Mouse (Mus musculus) CH12.LX (cell line): ENCODE measurements around the gene Trap1. TPM values are rescaled to one million over a fixed set of nuclear protein-coding genes. Genes with fewer than 3 reads are reported as not detected.

Experiments used
- DNase-seq: peaks from one replicate; pipeline ENCODE4 v3.0.0-alpha.2; 2013; ENCODE audit errors: extremely low read depth
- H3K27ac ChIP-seq: 2 replicates; pipeline ENCODE4 v1.5.1; 2012; ENCODE audit warnings: low read depth, mild to moderate bottlenecking, control low read depth, moderate library complexity; ENCODE audit not compliant: insufficient read depth
- H3K27me3 ChIP-seq: replicated peaks from 2 replicates; pipeline ENCODE3; 2012; ENCODE audit warnings: inconsistent platforms
- H3K36me3 ChIP-seq, 2 experiments: replicated peaks in 1 of 2; 2 replicates each; pipeline versions ENCODE3 to v1.6.1; 2012; ENCODE audit warnings: inconsistent platforms in 1 of 2, low read length in 1 of 2, mild to moderate bottlenecking in 1 of 2, mixed read lengths in 1 of 2, moderate library complexity in 1 of 2; ENCODE audit not compliant: control insufficient read depth in 1 of 2, insufficient read depth in 1 of 2
- H3K4me1 ChIP-seq, 2 experiments: 2 replicates each; pipeline ENCODE4 v1.6.1; 2012; ENCODE audit warnings: inconsistent platforms in 1 of 2, moderate library complexity in 1 of 2; ENCODE audit not compliant: insufficient read depth in 2 of 2, control insufficient read depth in 1 of 2
- H3K4me2 ChIP-seq: 2 replicates; pipeline ENCODE4 v1.6.1; 2012; ENCODE audit warnings: low read depth, mild to moderate bottlenecking, control low read depth; ENCODE audit not compliant: poor library complexity, insufficient read depth, severe bottlenecking
- H3K4me3 ChIP-seq, 3 experiments: fragments of 150-350 bp in 1 of 3; sonication (generic) in 1 of 3; replicated peaks in 1 of 3; 2 replicates each; pipeline versions ENCODE3 to v1.5.1; 2011 to 2012; ENCODE audit warnings: low read depth in 2 of 3, low read length in 2 of 3, mild to moderate bottlenecking in 2 of 3, moderate library complexity in 2 of 3, control low read depth in 1 of 3, improper control_type of control experiment in 1 of 3, inconsistent platforms in 1 of 3, mixed read lengths in 1 of 3; ENCODE audit not compliant: poor library complexity in 1 of 3
- H3K79me2 ChIP-seq: replicated peaks from 2 replicates; pipeline ENCODE4 v1.6.1; 2012; ENCODE audit warnings: mild to moderate bottlenecking, moderate library complexity; ENCODE audit not compliant: control insufficient read depth, poor library complexity, insufficient read depth, severe bottlenecking; ENCODE audit errors: extremely low read depth
- H3K9ac ChIP-seq: 2 replicates; pipeline ENCODE4 v1.6.1; 2012; ENCODE audit warnings: low read depth, mild to moderate bottlenecking, control low read depth, moderate library complexity; ENCODE audit not compliant: insufficient read depth
- H3K9me3 ChIP-seq: replicated peaks from 2 replicates; pipeline ENCODE3; 2012; ENCODE audit warnings: low read length, inconsistent platforms, mixed read lengths
- CHD1 ChIP-seq: IDR thresholded peaks from 2 replicates; pipeline ENCODE4 v1.6.1; 2012; ENCODE audit warnings: low read depth, low read length, improper control_type of control experiment, inconsistent platforms
- CHD2 ChIP-seq: IDR thresholded peaks from 2 replicates; pipeline ENCODE4 v1.6.1; 2011; ENCODE audit warnings: low read length, improper control_type of control experiment
- CTCF ChIP-seq, 2 experiments: IDR thresholded peaks in 1 of 2; conservative IDR thresholded peaks in 1 of 2; 2 replicates each; pipeline ENCODE4 v1.5.1; 2011 to 2012; ENCODE audit warnings: low read depth in 2 of 2, low read length in 2 of 2, improper control_type of control experiment in 1 of 2, inconsistent platforms in 1 of 2, mild to moderate bottlenecking in 1 of 2, moderate library complexity in 1 of 2
- E2F4 ChIP-seq: IDR thresholded peaks from 2 replicates; pipeline ENCODE4 v1.6.1; 2011; ENCODE audit warnings: low read depth, low read length, improper control_type of control experiment; ENCODE audit not compliant: insufficient replicate concordance
- IRF4 ChIP-seq: IDR thresholded peaks from 2 replicates; pipeline ENCODE4 v1.6.1; 2014; ENCODE audit warnings: low read depth, mild to moderate bottlenecking, inconsistent platforms, low read length, improper control_type of control experiment
- JUND ChIP-seq: conservative IDR thresholded peaks from 2 replicates; pipeline ENCODE4 v1.6.1; 2011; ENCODE audit warnings: low read depth, low read length, improper control_type of control experiment
- KAT2A ChIP-seq: IDR thresholded peaks from 2 replicates; pipeline ENCODE4 v1.6.1; 2012; ENCODE audit warnings: low read length, improper control_type of control experiment, inconsistent platforms; ENCODE audit not compliant: insufficient replicate concordance
- MAZ ChIP-seq: IDR thresholded peaks from 2 replicates; pipeline ENCODE4 v1.6.1; 2012; ENCODE audit warnings: low read depth, mild to moderate bottlenecking, inconsistent platforms, low read length, improper control_type of control experiment, moderate library complexity
- MEF2A ChIP-seq: IDR thresholded peaks from 2 replicates; pipeline ENCODE4 v1.6.1; 2014; ENCODE audit warnings: low read depth, mild to moderate bottlenecking, inconsistent platforms, low read length, improper control_type of control experiment, borderline replicate concordance
- MXI1 ChIP-seq: IDR thresholded peaks from 2 replicates; pipeline ENCODE4 v1.6.1; 2011; ENCODE audit warnings: mild to moderate bottlenecking, low read depth, low read length, improper control_type of control experiment
- NRF1 ChIP-seq: IDR thresholded peaks from 2 replicates; pipeline ENCODE4 v1.6.1; 2014; ENCODE audit warnings: low read depth, mild to moderate bottlenecking, inconsistent platforms, low read length, improper control_type of control experiment, moderate library complexity
- PAX5 ChIP-seq: IDR thresholded peaks from 2 replicates; pipeline ENCODE4 v1.6.1; 2012; ENCODE audit warnings: low read length, inconsistent platforms, mixed read lengths
- POLR2A ChIP-seq: IDR thresholded peaks from 2 replicates; pipeline ENCODE4 v1.6.1; 2011; ENCODE audit warnings: low read depth, mild to moderate bottlenecking, improper control_type of control experiment, low read length
- SIN3A ChIP-seq: IDR thresholded peaks from 2 replicates; pipeline ENCODE4 v1.6.1; 2012; ENCODE audit warnings: low read length, improper control_type of control experiment, inconsistent platforms
- SMC3 ChIP-seq: IDR thresholded peaks from 2 replicates; pipeline ENCODE4 v1.6.1; 2011; ENCODE audit warnings: low read depth, low read length, improper control_type of control experiment
- USF1 ChIP-seq: IDR thresholded peaks from 2 replicates; pipeline ENCODE4 v1.6.1; 2014; ENCODE audit warnings: low read depth, mild to moderate bottlenecking, inconsistent platforms, low read length, improper control_type of control experiment
- USF2 ChIP-seq: conservative IDR thresholded peaks from 2 replicates; pipeline ENCODE4 v1.6.1; 2011; ENCODE audit warnings: low read depth, low read length, improper control_type of control experiment
- ZC3H11A ChIP-seq: IDR thresholded peaks from 2 replicates; pipeline ENCODE4 v1.6.1; 2012; ENCODE audit warnings: low read depth, mild to moderate bottlenecking, inconsistent platforms, low read length, improper control_type of control experiment
- ZMIZ1 ChIP-seq: IDR thresholded peaks from 2 replicates; pipeline ENCODE4 v1.6.1; 2012; ENCODE audit warnings: low read depth, mild to moderate bottlenecking, inconsistent platforms, low read length, improper control_type of control experiment
- dilution Hi-C: fragments of 300-500 bp; cut with MboI; formaldehyde crosslinking; loops from 2 replicates; pipeline ENCODE4 v1.14.3; 2020; ENCODE audit warnings: low sequenced_read_pairs; ENCODE audit not compliant: extremely low pct_unique_long_range_greater_than_20kb, extremely low pct_ligation_motif_present
- in situ Hi-C: fragments of 300-500 bp; cut with MboI; formaldehyde crosslinking; loops from 3 replicates; pipeline ENCODE4 v1.14.3; 2019; ENCODE audit warnings: low sequenced_read_pairs, low pct_ligation_motif_present, low pct_unique_long_range_greater_than_20kb, mixed read lengths
- polyA plus RNA-seq: library from polyadenylated mRNA; unstranded; fragments of >175 nt; gene quantifications from 2 replicates; pipeline ENCODE4 v1.2.1, GENCODE M21; 2012; ENCODE audit warnings: low read depth; ENCODE audit not compliant: insufficient read length
- total RNA-seq, 2 experiments: library from RNA; depleted of rRNA; stranded (reverse); fragments of 300-350 nt in 1 of 2; fragments of >200 nt in 1 of 2; gene quantifications; 2 replicates each; pipeline ENCODE4 v1.2.3; 2012 to 2014

Gene Trap1
- total and polyA plus RNA-seq, 3 experiments, result 143 to 284 (median 167) TPM

DNA sequence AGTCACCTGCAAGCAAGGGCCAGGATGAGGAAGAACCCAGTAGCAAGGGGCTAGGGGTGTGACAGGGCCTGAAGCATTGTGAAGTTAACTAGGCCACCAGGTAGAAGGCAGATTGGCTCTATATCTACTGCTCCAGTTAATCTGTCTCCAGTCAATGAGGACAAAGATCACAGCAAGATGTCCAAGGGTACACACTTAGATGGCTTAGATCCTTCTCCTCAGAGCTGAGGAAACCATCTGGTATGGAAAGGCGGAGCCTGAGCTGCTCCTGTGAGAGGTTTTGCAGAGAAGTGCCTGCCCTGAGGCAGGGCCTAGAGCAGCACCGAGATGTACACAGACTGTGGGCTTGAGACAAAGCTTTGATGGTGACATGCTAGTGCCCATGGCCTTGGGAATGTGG, 33.5 kb downstream of the Trap1 start:
- dilution Hi-C loops, result no loop called here
- no peak for TF ChIP-seq JUND

DNA sequence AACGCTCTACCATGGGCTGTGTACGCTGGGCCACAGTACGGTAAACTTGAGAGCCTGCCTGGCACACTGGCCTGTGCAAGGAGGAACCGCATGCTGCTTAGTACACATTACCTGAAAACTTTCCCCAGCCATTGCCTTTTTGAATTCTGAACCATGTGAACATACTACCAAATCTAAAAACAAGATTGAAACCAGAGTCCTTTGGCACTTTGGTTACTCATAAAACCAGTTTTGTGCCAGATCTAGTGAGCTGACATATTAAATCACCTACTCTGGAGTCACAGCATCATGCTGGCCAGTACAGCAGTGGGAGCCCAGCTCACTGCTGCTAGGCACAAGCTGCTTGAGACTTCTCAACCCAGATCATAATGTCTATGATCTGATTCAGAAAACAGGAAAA, 36.0 kb downstream of the Trap1 start:
- dilution Hi-C loops (no loop called here), in situ Hi-C loops (no loop called here)
- no peak overlapping the region for H3K4me2 ChIP-seq
- no peak overlapping the region for H3K9ac ChIP-seq
- peaks cover 72 to 95% of the 10 kb centered on the region in 2 experiments for H3K36me3 ChIP-seq
- peaks cover 3% of the 10 kb centered on the region in 2 experiments; a peak in 2 of 4 replicates for H3K4me1 ChIP-seq
- no peak overlapping the region for H3K4me3 ChIP-seq
- no peaks in the 10 kb centered on the region for H3K9me3 ChIP-seq
- no peak for DNase-seq
- no peaks in the 10 kb centered on the region for H3K27me3 ChIP-seq
- H3K79me2 ChIP-seq, result no peaks in the 10 kb centered on the region
- no peak overlapping the region for H3K27ac ChIP-seq
- TF ChIP-seq E2F4, result no peak
- TF ChIP-seq KAT2A, result no peak
- no peak for TF ChIP-seq MXI1
- no peak for TF ChIP-seq CTCF (conservative IDR thresholded peaks at IDR 0.05 in 1 of 2, IDR thresholded peaks at IDR 0.05 in 1 of 2; ENCODE audit: low read depth in 2 of 2, low read length in 2 of 2)
- no peak for TF ChIP-seq POLR2A
- no peak for TF ChIP-seq USF2
- TF ChIP-seq SIN3A, result no peak
- no peak for TF ChIP-seq PAX5
- TF ChIP-seq NRF1, result no peak
- no peak for TF ChIP-seq SMC3
- TF ChIP-seq USF1, result no peak

More for the DNA sequence above, 33.5 kb downstream of the Trap1 start:
- peaks cover 64 to 94% of the 10 kb centered on the region in 2 experiments for H3K36me3 ChIP-seq
- H3K27me3 ChIP-seq, result no peaks in the 10 kb centered on the region
- no peak overlapping the region for H3K27ac ChIP-seq
- DNase-seq, result no peak
- H3K9ac ChIP-seq, result no peak overlapping the region
- H3K4me2 ChIP-seq, result no peak overlapping the region
- H3K4me1 ChIP-seq, result peaks cover 3 to 6% of the 10 kb centered on the region in 2 experiments; a peak in 3 of 4 replicates
- in situ Hi-C loops, result no loop called here
- no peaks in the 10 kb centered on the region for H3K9me3 ChIP-seq
- no peak overlapping the region for H3K4me3 ChIP-seq
- H3K79me2 ChIP-seq, result no peaks in the 10 kb centered on the region

DNA sequence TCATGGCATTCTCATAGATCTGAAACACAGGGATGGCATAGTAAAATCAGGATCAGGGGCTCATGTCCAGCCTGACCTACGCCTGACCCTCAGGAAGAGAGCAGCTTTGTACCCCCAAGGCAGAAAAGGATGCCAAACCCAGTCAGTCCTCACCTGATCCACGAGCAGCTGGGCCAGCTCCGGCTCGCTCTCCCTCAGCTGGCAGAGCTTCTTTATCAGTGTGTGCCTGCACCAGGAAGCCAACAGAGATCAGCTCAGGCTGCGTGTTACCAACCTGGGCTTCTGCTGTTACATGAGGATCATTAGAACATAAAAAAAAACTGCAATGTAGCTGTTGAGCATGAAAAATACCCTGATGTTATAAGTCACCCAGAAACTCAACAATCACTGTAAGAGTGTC, 37.4 kb downstream of the Trap1 start:
- in situ Hi-C loops, result no loop called here
- Histone ChIP-seq H3K9ac (no peak overlapping the region), H3K36me3 (peaks cover 60 to 96% of the 10 kb centered on the region in 2 experiments), H3K9me3 (no peaks in the 10 kb centered on the region), H3K4me1 (peaks cover 3 to 18% of the 10 kb centered on the region in 2 experiments; a peak in 3 of 4 replicates), H3K27me3 (no peaks in the 10 kb centered on the region), H3K79me2 (no peaks in the 10 kb centered on the region), H3K4me3 (no peak overlapping the region), H3K27ac (no peak overlapping the region)
- dilution Hi-C loops, result no loop called here
- DNase-seq, result no peak
- TF ChIP-seq CHD2, result no peak
- no peak for TF ChIP-seq MAZ
- TF ChIP-seq IRF4, result no peak
- no peak for TF ChIP-seq JUND
- no peak for TF ChIP-seq CHD1
- TF ChIP-seq ZC3H11A, result no peak
- TF ChIP-seq ZMIZ1, result no peak
- no peak for TF ChIP-seq MEF2A
- TF ChIP-seq, all 38 proteins: peak for 0
- H3K4me2 ChIP-seq, result no peak overlapping the region
